Mouse (Mus musculus) heart, embryonic 10.5 days (tissue): ENCODE measurements around the gene 2310057J18Rik. TPM values are rescaled to one million over a fixed set of nuclear protein-coding genes. Genes with fewer than 3 reads are reported as not detected.
"Not testable (repeated sequence)": the region's sequence is repeated elsewhere in the genome, so short reads cannot be mapped to it uniquely, and the experiment has no call there.

Source experiments
- DNase-seq: peaks from one replicate; pipeline ENCODE4 v3.0.0-alpha.2; 2017; ENCODE audit warnings: low spot score
- H3K27ac ChIP-seq: fragments of 300-500 bp; sonication (generic); 2 replicates; pipeline ENCODE4 v1.5.1; 2016; ENCODE audit warnings: mild to moderate bottlenecking
- H3K27me3 ChIP-seq: fragments of 300-500 bp; sonication (generic); 2 replicates; pipeline ENCODE4 v1.6.1; 2016; ENCODE audit warnings: mild to moderate bottlenecking; ENCODE audit not compliant: poor library complexity, insufficient read depth, severe bottlenecking
- H3K36me3 ChIP-seq: fragments of 300-500 bp; sonication (generic); 2 replicates; pipeline ENCODE4 v1.6.1; 2016; ENCODE audit warnings: mild to moderate bottlenecking, moderate library complexity
- H3K4me1 ChIP-seq: fragments of 300-500 bp; sonication (generic); 2 replicates; pipeline ENCODE4 v1.6.1; 2016; ENCODE audit warnings: mild to moderate bottlenecking
- H3K4me3 ChIP-seq: fragments of 300-500 bp; sonication (generic); 2 replicates; pipeline ENCODE4 v1.5.1; 2016; ENCODE audit warnings: mild to moderate bottlenecking, moderate library complexity
- H3K9me3 ChIP-seq: fragments of 300-500 bp; sonication (generic); 2 replicates; pipeline ENCODE4 v1.6.1; 2016; ENCODE audit warnings: mild to moderate bottlenecking, moderate library complexity
- WGBS: fragments of 180-500 bp; shearing (Covaris S2); methylation state at CpG from one replicate; pipeline ENCODE4 v1.1.7; 2016; 5-methylcytosine and 5-hydroxymethylcytosine counted together
- polyA plus RNA-seq: library from polyadenylated mRNA; unstranded; fragments of >200 nt; fragmentation: Nextera tagmentation; extraction: Ambion mirVana; gene quantifications from 2 replicates; pipeline ENCODE4 v1.2.1, GENCODE M21; 2016

Gene 2310057J18Rik
- polyA plus RNA-seq, result not detected in 2 replicates

- H3K4me1 ChIP-seq, result no peaks in the 10 kb centered on the region
- no peaks in the 10 kb centered on the region for H3K9me3 ChIP-seq
- no peak within 1 kb of the TSS for H3K27ac ChIP-seq
- 78% methylated on average over 3 of the region's 3 CpGs for WGBS
- no peak for DNase-seq
- no peaks in the 10 kb centered on the region for H3K36me3 ChIP-seq
- no peak within 1 kb of the TSS for H3K4me3 ChIP-seq
- no peaks in the 10 kb centered on the region for H3K27me3 ChIP-seq
Measured at GRCm38 (mm10) chr10:28986203-28986602, at the start of gene 2310057J18Rik. TSS of gene 2310057J18Rik (minus strand) at chr10:28986303.

- H3K4me1 ChIP-seq, H3K36me3 ChIP-seq, H3K27me3 ChIP-seq, H3K27ac ChIP-seq, H3K9me3 ChIP-seq, DNase-seq, H3K4me3 ChIP-seq: not testable (repeated sequence)
- 70% methylated on average over 11 of the region's 20 CpGs for WGBS
Measured at GRCm38 (mm10) chr10:29029960-29030359, 43.9 kb upstream of the 2310057J18Rik start.

- Histone ChIP-seq H3K4me3 (no peak overlapping the region), H3K9me3 (no peaks in the 10 kb centered on the region), H3K4me1 (no peaks in the 10 kb centered on the region), H3K27me3 (no peaks in the 10 kb centered on the region), H3K36me3 (no peaks in the 10 kb centered on the region), H3K27ac (no peak overlapping the region)
- no peak for DNase-seq
- 75% methylated on average over 7 of the region's 7 CpGs for WGBS
Measured at GRCm38 (mm10) chr10:29019496-29020270, 33.6 kb upstream of the 2310057J18Rik start.

GRCm38 (mm10) chr10:28997776-28998175 lies 11.7 kb upstream of the 2310057J18Rik start:
- Histone ChIP-seq H3K9me3 (no peaks in the 10 kb centered on the region), H3K27ac (no peak overlapping the region), H3K36me3 (no peaks in the 10 kb centered on the region), H3K4me1 (no peaks in the 10 kb centered on the region), H3K27me3 (no peaks in the 10 kb centered on the region), H3K4me3 (no peak overlapping the region)
- no peak for DNase-seq

- Histone ChIP-seq H3K27ac (no peak overlapping the region), H3K4me1 (no peaks in the 10 kb centered on the region), H3K27me3 (no peaks in the 10 kb centered on the region), H3K4me3 (no peak overlapping the region), H3K9me3 (no peaks in the 10 kb centered on the region), H3K36me3 (no peaks in the 10 kb centered on the region)
- 57% methylated on average over 2 of the region's 2 CpGs for WGBS
- DNase-seq, result no peak
Measured at GRCm38 (mm10) chr10:28988990-28989389, 2.9 kb upstream of the 2310057J18Rik start.

GRCm38 (mm10) chr10:28968189-28968588 lies 17.9 kb downstream of the 2310057J18Rik start:
- no peaks in the 10 kb centered on the region for H3K4me1 ChIP-seq
- H3K4me3 ChIP-seq, result no peak overlapping the region
- DNase-seq, result no peak
- no peak overlapping the region for H3K27ac ChIP-seq
- no peaks in the 10 kb centered on the region for H3K36me3 ChIP-seq
- H3K27me3 ChIP-seq, result no peaks in the 10 kb centered on the region
- 72% methylated on average over 1 of the region's 1 CpGs for WGBS
- H3K9me3 ChIP-seq, result no peaks in the 10 kb centered on the region

- DNase-seq, result no peak
- WGBS, result 49% methylated on average over 4 of the region's 4 CpGs
Measured at GRCm38 (mm10) chr10:28955138-28955537, 31.0 kb downstream of the 2310057J18Rik start.

GRCm38 (mm10) chr10:28954515-28954914 lies 31.6 kb downstream of the 2310057J18Rik start:
- no peaks in the 10 kb centered on the region for H3K27me3 ChIP-seq
- WGBS, result 61% methylated on average over 4 of the region's 4 CpGs
- DNase-seq, result no peak
- no peaks in the 10 kb centered on the region for H3K36me3 ChIP-seq
- no peaks in the 10 kb centered on the region for H3K9me3 ChIP-seq
- H3K4me3 ChIP-seq, result no peak overlapping the region
- H3K4me1 ChIP-seq, result no peaks in the 10 kb centered on the region
- no peak overlapping the region for H3K27ac ChIP-seq

More at GRCm38 (mm10) chr10:28955138-28955537, 31.0 kb downstream of the 2310057J18Rik start:
- H3K4me1 ChIP-seq, result no peaks in the 10 kb centered on the region
- H3K27me3 ChIP-seq, result no peaks in the 10 kb centered on the region
- H3K36me3 ChIP-seq, result no peaks in the 10 kb centered on the region
- H3K9me3 ChIP-seq, result no peaks in the 10 kb centered on the region
- H3K4me3 ChIP-seq, result no peak overlapping the region
- no peak overlapping the region for H3K27ac ChIP-seq

Other genes starting within 250 kb of the 2310057J18Rik start
- 0.36 and 0.82 TPM in 2 replicates for gene Soga3, start 157.5 kb upstream of the 2310057J18Rik start, polyA plus RNA-seq
- not detected in 2 replicates for gene Gm49353, start 212.7 kb upstream of the 2310057J18Rik start, polyA plus RNA-seq
- 0.30 and 0.34 TPM in 2 replicates for gene 9330159F19Rik, start 225.3 kb upstream of the 2310057J18Rik start, polyA plus RNA-seq